Mouse (Mus musculus) embryo, embryonic 10 days (tissue): ENCODE data around the gene Ddah2.

ENCODE experiments used
- DNase-seq: peaks from one replicate; pipeline ENCODE4 v3.0.0-alpha.2; 2015; ENCODE audit warnings: low spot score

Gene Ddah2

DNA sequence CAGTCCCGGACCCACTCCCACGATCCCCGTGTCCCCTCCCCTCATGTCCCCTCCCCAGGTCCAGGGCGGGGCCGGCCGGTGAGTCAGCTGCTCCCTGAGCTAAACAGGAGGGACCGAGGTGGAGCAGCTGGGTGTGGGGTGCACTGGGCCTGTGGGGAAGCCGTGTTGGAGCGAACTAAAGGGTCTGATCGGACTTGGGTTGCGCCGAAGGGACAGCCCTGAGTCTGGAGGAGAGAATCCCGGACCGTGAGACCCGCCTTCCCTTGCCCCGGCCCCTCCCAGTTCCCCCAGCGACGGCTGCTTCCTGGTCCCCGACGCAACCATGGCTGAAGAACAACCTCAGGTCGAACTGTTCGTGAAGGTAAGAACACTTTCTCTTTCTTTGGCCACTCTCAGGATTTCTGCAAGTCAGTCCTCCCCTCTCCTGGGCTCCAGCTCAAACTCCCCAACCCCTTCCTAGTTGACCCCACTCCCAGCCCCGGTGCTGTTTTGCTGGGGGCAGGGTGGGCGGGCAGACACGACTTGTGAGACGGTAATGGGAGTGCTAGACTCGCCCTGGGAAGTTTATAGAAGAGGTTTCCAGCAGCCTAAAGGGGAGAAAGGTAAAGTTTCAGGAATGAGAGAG lies 8.6 kb upstream of the Ddah2 start:
- peak; percentile 79 for DNase-seq

DNA sequence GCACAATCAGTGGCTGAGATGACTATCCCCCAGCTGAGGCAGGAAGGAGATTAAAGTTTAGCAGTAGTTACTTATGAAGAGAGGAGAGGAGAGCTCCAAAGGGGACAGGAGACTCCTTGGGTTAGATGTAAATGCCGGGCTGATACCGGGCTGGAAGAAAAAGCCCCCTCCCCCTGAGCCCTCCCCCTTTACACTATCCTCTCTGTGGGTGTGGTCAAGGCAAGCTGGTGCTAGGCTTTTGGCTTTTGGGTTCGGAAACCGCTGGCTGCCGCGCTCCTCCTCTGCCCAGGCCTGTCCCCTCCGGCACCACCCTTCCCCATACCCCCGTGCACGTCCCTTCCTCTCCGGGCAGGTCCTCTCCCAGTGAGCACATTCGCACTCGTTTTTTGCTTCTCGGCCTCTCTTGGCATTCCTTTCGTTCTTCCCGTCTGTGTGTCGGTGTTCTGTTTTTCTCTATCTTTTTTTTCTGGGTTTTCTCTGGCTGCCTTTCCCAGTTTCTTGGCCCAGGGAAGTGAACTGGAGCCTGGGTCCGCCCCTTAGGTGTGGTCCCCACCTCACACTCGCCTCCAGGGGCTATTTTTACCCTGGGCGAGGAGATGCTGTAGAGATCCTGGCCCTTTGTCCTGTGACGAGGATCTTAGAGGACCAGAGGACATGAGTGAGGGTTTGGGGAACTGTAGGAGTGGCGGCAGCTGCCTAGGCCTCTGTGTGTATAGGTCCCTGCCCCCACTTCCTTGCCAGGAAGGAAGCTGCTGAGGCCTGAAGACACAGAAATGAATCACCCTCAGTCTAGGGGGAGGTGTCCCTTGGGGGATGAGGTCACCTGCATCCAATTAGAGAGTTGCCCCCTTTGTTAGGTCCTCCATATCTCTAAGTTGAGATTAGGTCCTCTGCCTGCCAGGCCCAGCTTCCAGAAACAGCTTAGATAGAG lies 7.4 kb upstream of the Ddah2 start:
- peak; percentile 88 for DNase-seq

DNA sequence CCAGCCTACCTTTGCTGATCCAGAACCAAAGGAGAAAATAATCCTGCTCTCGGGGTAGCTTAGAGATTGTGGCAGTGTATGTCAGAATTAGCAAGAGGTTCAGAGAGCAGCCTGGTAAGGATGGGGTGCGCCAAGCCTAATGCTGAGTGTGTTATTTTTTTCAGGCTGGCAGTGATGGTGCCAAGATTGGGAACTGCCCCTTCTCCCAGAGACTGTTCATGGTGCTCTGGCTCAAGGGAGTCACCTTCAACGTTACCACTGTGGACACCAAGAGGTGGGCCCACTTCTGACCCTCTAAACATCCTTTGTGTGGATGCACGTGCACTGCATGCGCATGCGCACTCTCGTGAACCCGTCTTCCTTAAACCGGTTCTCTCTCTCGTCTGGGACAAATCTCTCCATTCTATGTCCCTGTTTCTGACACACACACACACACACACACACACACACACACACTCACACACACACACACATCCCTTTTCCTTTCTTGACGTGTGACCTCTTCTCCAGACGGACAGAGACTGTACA lies 6.5 kb upstream of the Ddah2 start:
- no peak for DNase-seq

DNA sequence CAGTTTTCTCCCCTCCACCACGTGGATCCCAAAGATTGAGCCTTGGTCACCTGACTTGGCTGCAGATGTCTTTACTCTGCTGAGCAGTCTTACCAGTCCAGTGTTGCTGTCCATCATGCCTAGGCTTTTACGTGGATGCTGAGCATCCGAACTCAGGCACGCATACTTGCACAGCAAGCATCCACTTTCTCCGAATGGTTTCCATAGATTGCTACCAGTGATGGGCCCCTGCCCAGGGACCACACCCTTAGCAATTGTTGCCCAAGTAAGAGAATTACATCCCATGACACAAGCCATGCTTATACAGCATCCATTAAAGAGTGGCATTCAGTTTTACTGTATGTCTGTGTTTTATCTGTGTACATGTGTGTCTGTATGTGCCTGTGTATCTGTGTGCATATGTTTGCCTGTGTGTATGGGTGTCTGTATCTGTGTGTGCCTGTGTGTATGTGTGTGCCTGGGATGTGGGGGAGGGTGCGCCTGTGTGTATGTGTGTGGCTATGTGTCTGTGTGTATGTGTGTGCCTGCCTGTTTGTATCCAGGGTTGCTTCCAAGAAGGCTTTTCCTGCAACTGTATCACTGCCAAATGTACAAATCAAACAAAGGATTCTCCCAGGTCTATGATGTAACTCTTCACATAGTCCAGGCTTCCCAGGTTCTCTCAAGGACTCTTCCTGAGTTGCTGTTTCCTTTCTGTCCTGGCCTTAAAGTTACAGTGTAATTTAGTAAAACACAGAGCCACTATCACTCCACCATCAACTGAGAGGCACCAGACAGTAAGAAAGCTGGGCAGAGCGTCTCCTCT lies 2.9 kb upstream of the Ddah2 start:
- DNase-seq = no peak

GRCm38 (mm10) chr17:35057090-35057489 lies 1.7 kb upstream of the Ddah2 start:
- no peak for DNase-seq

GRCm38 (mm10) chr17:35058316-35058715 lies 519 bp upstream of the Ddah2 start:
- DNase-seq = no peak

DNA sequence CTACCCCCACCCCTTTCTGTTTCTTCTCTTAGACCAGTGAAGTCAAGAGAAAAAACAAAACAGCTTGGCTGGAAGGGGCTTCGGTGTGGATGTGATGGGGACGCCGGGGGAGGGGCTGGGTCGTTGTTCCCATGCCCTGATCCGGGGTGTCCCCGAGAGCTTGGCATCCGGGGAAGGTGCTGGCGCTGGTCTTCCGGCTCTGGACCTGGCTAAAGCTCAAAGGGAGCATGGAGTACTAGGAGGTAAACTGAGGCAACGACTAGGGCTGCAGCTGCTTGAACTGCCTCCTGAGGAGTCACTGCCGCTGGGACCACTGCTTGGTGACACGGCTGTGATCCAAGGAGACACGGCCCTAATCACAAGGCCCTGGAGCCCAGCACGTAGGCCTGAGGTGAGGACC lies 1.2 kb downstream of the Ddah2 start:
- DNase-seq = no peak

GRCm38 (mm10) chr17:35060737-35061297 lies 2.0 kb downstream of the Ddah2 start:
- peak; percentile 51 for DNase-seq

DNA sequence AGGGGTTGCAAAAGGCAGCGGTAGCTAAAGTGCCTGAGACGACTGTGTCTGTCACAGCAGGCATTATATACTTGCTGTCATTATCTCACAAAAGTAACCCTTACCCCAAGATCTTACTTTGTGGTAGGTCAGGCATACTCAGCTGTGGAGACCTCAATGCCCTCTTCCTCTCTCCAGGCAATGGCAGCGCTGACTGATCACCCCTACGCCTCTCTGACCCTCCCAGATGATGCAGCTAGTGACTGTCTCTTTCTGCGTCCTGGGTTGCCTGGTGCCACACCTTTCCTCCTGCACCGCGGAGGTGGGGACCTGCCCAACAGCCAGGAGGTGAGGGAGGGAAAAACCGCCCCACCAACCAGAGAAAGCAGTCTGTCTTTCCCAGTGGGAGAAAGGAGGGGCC lies 2.5 kb downstream of the Ddah2 start:
- DNase-seq = no peak

DNA sequence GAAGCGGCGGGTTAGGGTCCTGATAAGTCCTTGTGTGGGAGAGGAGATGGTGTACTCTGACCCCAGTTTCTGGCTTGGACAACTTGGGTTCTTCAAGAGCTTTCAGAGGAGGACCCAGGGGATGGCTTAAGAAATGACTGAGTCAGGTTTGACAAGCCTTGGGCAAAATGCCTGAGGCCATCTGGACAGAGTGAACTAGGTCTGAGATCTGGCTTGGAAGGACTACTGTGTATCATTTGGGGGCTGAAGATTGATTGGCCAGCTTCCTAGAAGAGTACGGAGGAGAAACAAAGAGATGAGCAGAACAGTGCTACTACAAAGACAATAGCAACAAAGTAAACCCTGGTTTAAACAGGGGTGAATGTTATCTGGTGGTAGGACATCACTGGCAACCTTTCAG lies 4.6 kb downstream of the Ddah2 start:
- no peak for DNase-seq

DNA sequence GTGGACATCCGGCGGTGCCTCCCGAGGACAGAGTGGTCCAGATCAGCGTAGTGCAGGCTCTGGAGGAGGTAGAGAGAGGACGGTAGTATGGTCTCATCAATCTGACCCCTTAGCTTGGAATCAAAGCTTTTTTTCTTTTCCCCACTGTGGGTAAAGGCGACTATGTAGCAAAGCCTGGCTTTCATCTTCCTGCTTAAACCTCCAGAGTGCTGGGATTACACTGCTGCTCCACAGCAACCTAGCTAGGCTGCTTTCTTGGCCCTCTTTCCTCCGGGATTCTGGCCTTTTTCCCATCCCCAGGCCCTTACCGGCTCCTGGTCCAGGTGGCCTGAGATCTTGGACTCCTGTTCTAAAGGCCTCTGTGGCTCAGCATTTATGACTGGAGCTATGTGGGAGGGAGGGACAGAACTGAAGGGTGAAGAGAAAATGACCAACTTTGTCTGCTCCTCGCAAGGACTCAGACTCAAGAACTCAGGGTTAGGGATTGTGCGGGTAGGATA lies 5.6 kb downstream of the Ddah2 start:
- no peak for DNase-seq

GRCm38 (mm10) chr17:35064951-35065947 lies 6.4 kb downstream of the Ddah2 start, which contains the start of gene Ly6g6c:
TSS of gene Ly6g6c (plus strand) at chr17:35065388.
- DNase-seq = peak; percentile 81

- DNase-seq = no peak
Measured at GRCm38 (mm10) chr17:35066084-35066483, 7.2 kb downstream of the Ddah2 start, which contains the start of gene Mpig6b. TSS of gene Mpig6b (minus strand) at chr17:35066184.

GRCm38 (mm10) chr17:35068213-35068914 lies 9.5 kb downstream of the Ddah2 start:
- DNase-seq = no peak

- DNase-seq = no peak
Measured at GRCm38 (mm10) chr17:35070556-35071229, 11.9 kb downstream of the Ddah2 start.

GRCm38 (mm10) chr17:35071454-35071853 lies 12.6 kb downstream of the Ddah2 start:
- DNase-seq = no peak

GRCm38 (mm10) chr17:35074097-35074496 lies 15.3 kb downstream of the Ddah2 start:
- no peak for DNase-seq

- DNase-seq = peak; percentile 35
Measured at GRCm38 (mm10) chr17:35076507-35077176, 17.8 kb downstream of the Ddah2 start, which contains the start of gene Ly6g6e. TSS of gene Ly6g6e (plus strand) at chr17:35076902.
